8 mouse cellular contexts compared by ENCODE assay signal in the genomic region with DNA sequence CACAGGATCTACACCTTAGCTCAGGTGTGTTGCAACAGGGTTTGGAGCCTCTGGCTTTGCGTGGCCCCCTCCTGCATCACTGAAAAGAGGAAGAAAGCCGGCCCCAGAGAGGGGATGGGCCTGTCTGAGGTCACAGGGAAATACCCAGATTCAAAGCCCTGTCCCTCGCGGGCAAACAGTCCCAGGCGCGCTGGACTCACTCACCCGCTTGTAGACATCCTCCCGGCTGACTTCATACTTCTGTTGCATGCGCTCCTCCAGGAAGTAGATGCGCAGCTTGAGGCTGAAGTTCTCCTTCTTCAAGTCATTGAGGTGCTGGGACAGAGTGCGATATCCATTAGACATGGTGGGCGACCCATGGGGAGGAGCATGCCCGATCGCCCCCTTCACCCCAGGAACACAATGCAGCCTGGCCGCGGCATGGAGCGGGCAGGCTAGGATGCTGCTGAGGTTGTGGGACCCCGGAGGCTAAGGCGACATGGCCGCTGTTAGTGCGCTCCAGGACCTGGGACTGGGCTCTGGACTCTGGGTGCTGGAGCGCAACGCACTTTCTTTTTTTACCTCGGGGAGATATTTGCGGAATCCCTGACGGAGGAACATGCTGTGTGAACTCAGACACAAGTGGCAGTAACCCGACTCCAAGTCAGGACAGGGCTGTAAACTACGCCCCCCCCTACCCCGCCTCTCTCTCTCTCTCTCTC.
DNase-seq lines count a peak whose midpoint lies in the region; ATAC-seq and TF ChIP-seq lines count a peak whose summit lies in the region.

No protein-coding gene starts in this region.

- TF ChIP-seq CTCF in liver, postnatal 0 days (IDR thresholded peaks at IDR 0.05; ENCODE audit: low read depth) = no peak

- no peaks in the 10 kb centered on the region for H3K36me3 ChIP-seq in intestine, embryonic 15.5 days
- H3K36me3 ChIP-seq in liver, postnatal 0 days (replicated peaks; ENCODE audit: insufficient read depth, low read length) = no peaks in the 10 kb centered on the region
- H3K36me3 ChIP-seq in neural tube, embryonic 13.5 days = no peaks in the 10 kb centered on the region

- peaks cover 3% of the 10 kb centered on the region; the same call in 1 of the 2 replicates for H3K27me3 ChIP-seq in intestine, embryonic 15.5 days (replicated peaks)
- H3K27me3 ChIP-seq in liver, postnatal 0 days (ENCODE audit: insufficient read depth, low read length) = no peaks in the 10 kb centered on the region
- peaks cover 31% of the 10 kb centered on the region for H3K27me3 ChIP-seq in neural tube, embryonic 13.5 days

- no peak for TF ChIP-seq EP300 in liver, postnatal 0 days (IDR thresholded peaks at IDR 0.05; ENCODE audit: low read depth)

- peak; percentile 87 for ATAC-seq in granulocyte monocyte progenitor cell, adult 5-6 weeks (replicated peaks; ENCODE audit: poor library complexity, severe bottlenecking)
- ATAC-seq in intestine, embryonic 15.5 days = peak; percentile 79
- ATAC-seq in liver, postnatal 0 days = peak; percentile 57
- ATAC-seq in neural tube, embryonic 13.5 days (ENCODE audit: low read depth) = 0 out of 2 replicates have a peak, but pooled peaks have one; percentile 52

- 0 out of 2 replicates have a peak overlapping the region, but pooled peaks have one; percentile 32 for H3K27ac ChIP-seq in intestine, embryonic 15.5 days
- no peak overlapping the region for H3K27ac ChIP-seq in liver, postnatal 0 days (ENCODE audit: low read depth)
- no peak overlapping the region for H3K27ac ChIP-seq in neural tube, embryonic 13.5 days (replicated peaks)

- peak overlapping the region; percentile 46 for H3K4me3 ChIP-seq in intestine, embryonic 15.5 days (replicated peaks)
- peak overlapping the region; percentile 41 for H3K4me3 ChIP-seq in liver, postnatal 0 days (ENCODE audit: low read depth, low read length)
- peak overlapping the region; percentile 39 for H3K4me3 ChIP-seq in neural tube, embryonic 13.5 days

- peak overlapping the region; percentile 90 for H3K4me2 ChIP-seq in intestine, embryonic 15.5 days (replicated peaks)
- peak overlapping the region; percentile 72 for H3K4me2 ChIP-seq in liver, postnatal 0 days (ENCODE audit: low read depth, low read length)
- H3K4me2 ChIP-seq in neural tube, embryonic 13.5 days = peak overlapping the region; percentile 72

- H3K4me1 ChIP-seq in intestine, embryonic 15.5 days (replicated peaks) = peaks cover 12% of the 10 kb centered on the region; the same call in 1 of the 2 replicates
- H3K4me1 ChIP-seq in liver, postnatal 0 days (ENCODE audit: insufficient read depth) = peaks cover 11% of the 10 kb centered on the region
- peaks cover 17% of the 10 kb centered on the region for H3K4me1 ChIP-seq in neural tube, embryonic 13.5 days (replicated peaks)

- WGBS in intestine, embryonic 15.5 days = under 1% methylated on average over 27 of the region's 29 CpGs
- 2% methylated on average over 29 of the region's 29 CpGs for WGBS in liver, postnatal 0 days (ENCODE audit: insufficient replicate concordance)
- WGBS in neural tube, embryonic 13.5 days = under 1% methylated on average over 29 of the region's 29 CpGs

- DNase-seq in urinary bladder, postnatal 14 days (ENCODE audit: low spot score) = peak; percentile 13
- no peak for DNase-seq in urinary bladder, postnatal 10 days (ENCODE audit: low spot score)
- DNase-seq in liver, postnatal 0 days = peak; percentile 42
- DNase-seq in right cerebral cortex, adult 18-20 months = no peak
- DNase-seq in adipocyte (ENCODE audit: low spot score) = no peak

- no peaks in the 10 kb centered on the region for H3K9me3 ChIP-seq in intestine, embryonic 15.5 days
- no peaks in the 10 kb centered on the region for H3K9me3 ChIP-seq in liver, postnatal 0 days (ENCODE audit: low read length)
- no peaks in the 10 kb centered on the region for H3K9me3 ChIP-seq in neural tube, embryonic 13.5 days

- H3K9ac ChIP-seq in intestine, embryonic 15.5 days = peak overlapping the region; percentile 44
- H3K9ac ChIP-seq in liver, postnatal 0 days (replicated peaks) = no peak overlapping the region
- H3K9ac ChIP-seq in neural tube, embryonic 13.5 days = peak overlapping the region; percentile 52; the same call in 1 of the 2 replicates

Comparison
In these comparisons a context has a peak if more than half of its experiments do, and no peak if none do; other contexts are left out.
1. DNase-seq: peak in urinary bladder, postnatal 14 days (single experiment) and liver, postnatal 0 days (single experiment); none in urinary bladder, postnatal 10 days (single experiment), right cerebral cortex, adult 18-20 months (single experiment) and adipocyte (single experiment).
2. Peak in every context shown above with its lines, with median percentiles within 50 percentile points of each other: ATAC-seq, H3K4me2 ChIP-seq and H3K4me3 ChIP-seq.